Mouse (Mus musculus) gastrocnemius, postnatal 25 days (tissue): Measurements from ENCODE around the gene Procr. TPM values are rescaled to one million over a fixed set of nuclear protein-coding genes. Genes with fewer than 3 reads are reported as not detected.

Source experiments
- DNase-seq: peaks from one replicate; pipeline ENCODE4 v3.0.0; 2022
- total RNA-seq, 2 experiments: library from RNA; stranded (reverse); gene quantifications; 1 replicate in 1 of 2; 2 replicates in 1 of 2; pipeline ENCODE4 v1.2.3; 2021

The Procr gene
- total RNA-seq, 2 experiments from 2014 or later = 5.9 to 12.4 TPM

GRCm38 (mm10) chr2:155804053-155804452 is 53.1 kb downstream of the Procr start:
- no peak for DNase-seq

Other genes with a start within 250 kb of the Procr start
- gene Acss2, start 233.2 kb upstream of the Procr start, total RNA-seq = 10 to 100 TPM; 27.0 to 31.2 TPM
- under 1 TPM; 0.41 to 0.80 TPM for gene Ggt7, start 232.9 kb upstream of the Procr start, total RNA-seq
- 1 to 10 TPM; 5.6 to 5.9 TPM for gene Gss, start 158.3 kb upstream of the Procr start, total RNA-seq
- gene Myh7b, start 139.9 kb upstream of the Procr start, total RNA-seq = 1 to 10 TPM in 1 of 2 experiments, under 1 TPM in 1; 0.88 to 5.0 TPM
- gene Trpc4ap, start 58.7 kb upstream of the Procr start, total RNA-seq = 10 to 100 TPM; 84.3 to 86.1 TPM
- 1 to 10 TPM; 3.9 to 5.0 TPM for gene Edem2, start 21.6 kb upstream of the Procr start, total RNA-seq
- gene Gm17581, start 15.3 kb upstream of the Procr start, total RNA-seq = not detected
- not detected for gene Mmp24, start 24.2 kb downstream of the Procr start, total RNA-seq
- gene BC029722, start 68.3 kb downstream of the Procr start, total RNA-seq = 10 to 100 TPM; 22.3 to 25.3 TPM
- gene Eif6, start 75.8 kb downstream of the Procr start, total RNA-seq = 10 to 100 TPM; 38.6 to 45.3 TPM
- gene Fam83c, start 83.7 kb downstream of the Procr start, total RNA-seq = not detected
- 100 to 1,000 TPM; 140 to 156 TPM for gene Uqcc1, start 179.2 kb downstream of the Procr start, total RNA-seq
- gene Gm15557, start 189.6 kb downstream of the Procr start, total RNA-seq = not detected
- gene Gdf5, start 194.2 kb downstream of the Procr start, total RNA-seq = not detected
- 1 to 10 TPM; 3.6 to 5.9 TPM for gene Cep250, start 205.3 kb downstream of the Procr start, total RNA-seq